Mouse (Mus musculus) testis, adult 2 months (tissue): ENCODE data around the gene Rap1b. TPM values are rescaled to one million over a fixed set of nuclear protein-coding genes. Genes with fewer than 3 reads are reported as not detected.
A peak's percentile ranks its signal among the peaks of the same experiment; 100 is the strongest.

Source experiments
- H3K27ac ChIP-seq: fragments of 200-500 bp; 2 replicates; pipeline ENCODE4 v1.5.1; 2012; ENCODE audit warnings: low read depth, low read length; ENCODE audit not compliant: control insufficient read depth, insufficient read depth
- H3K27me3 ChIP-seq: fragments of 200-500 bp; 2 replicates; pipeline ENCODE4 v1.6.1; 2012; ENCODE audit warnings: mild to moderate bottlenecking, low read length, moderate library complexity; ENCODE audit not compliant: control insufficient read depth, insufficient read depth
- H3K36me3 ChIP-seq: fragments of 200-500 bp; 2 replicates; pipeline ENCODE4 v1.6.1; 2012; ENCODE audit warnings: mild to moderate bottlenecking, low read length; ENCODE audit not compliant: control insufficient read depth, insufficient read depth
- H3K4me1 ChIP-seq: fragments of 200-500 bp; 2 replicates; pipeline ENCODE4 v1.6.1; 2012; ENCODE audit warnings: low read length; ENCODE audit not compliant: control insufficient read depth, insufficient read depth
- H3K4me3 ChIP-seq: fragments of 200-500 bp; 2 replicates; pipeline ENCODE4 v1.5.1; 2012; ENCODE audit warnings: low read depth, mild to moderate bottlenecking, low read length, moderate library complexity, mixed read lengths; ENCODE audit not compliant: control insufficient read depth
- CTCF ChIP-seq: fragments of 200-500 bp; IDR thresholded peaks from 2 replicates; pipeline ENCODE4 v1.5.1; 2012; ENCODE audit warnings: low read depth, mild to moderate bottlenecking, inconsistent platforms, low read length, moderate library complexity; ENCODE audit not compliant: control insufficient read depth, insufficient read depth, insufficient replicate concordance
- POLR2A ChIP-seq: fragments of 200-500 bp; IDR thresholded peaks from 2 replicates; pipeline ENCODE4 v1.6.1; 2012; ENCODE audit warnings: low read depth, mild to moderate bottlenecking, inconsistent platforms, low read length, moderate library complexity; ENCODE audit not compliant: control insufficient read depth
- polyA plus RNA-seq: library from polyadenylated mRNA; depleted of rRNA; stranded (reverse); fragments of >200 nt; gene quantifications from 2 replicates; pipeline ENCODE4 v1.2.3, GENCODE M21; 2012

Gene Rap1b
- polyA plus RNA-seq, 1 experiment, result 13.8 TPM

- Histone ChIP-seq H3K27me3 (no peaks in the 10 kb centered on the region), H3K36me3 (no peaks in the 10 kb centered on the region), H3K4me3 (no peak overlapping the region), H3K4me1 (peaks cover 11% of the 10 kb centered on the region), H3K27ac (no peak overlapping the region)
- TF ChIP-seq POLR2A (no peak), CTCF (no peak)
These were observed 14.5 kb upstream of the Rap1b start for GRCm38 (mm10) chr10:117860361-117860760.

GRCm38 (mm10) chr10:117859800-117860199 is 14.0 kb upstream of the Rap1b start:
- no peak for TF ChIP-seq CTCF
- no peak for TF ChIP-seq POLR2A
- Histone ChIP-seq H3K36me3 (no peaks in the 10 kb centered on the region), H3K4me1 (peaks cover 11% of the 10 kb centered on the region), H3K27me3 (no peaks in the 10 kb centered on the region), H3K4me3 (no peak overlapping the region), H3K27ac (no peak overlapping the region)

GRCm38 (mm10) chr10:117858241-117858640 is 12.4 kb upstream of the Rap1b start:
- no peak for TF ChIP-seq CTCF
- Histone ChIP-seq H3K4me1 (peaks cover 11% of the 10 kb centered on the region), H3K36me3 (no peaks in the 10 kb centered on the region), H3K27me3 (no peaks in the 10 kb centered on the region), H3K27ac (no peak overlapping the region), H3K4me3 (no peak overlapping the region)

DNA sequence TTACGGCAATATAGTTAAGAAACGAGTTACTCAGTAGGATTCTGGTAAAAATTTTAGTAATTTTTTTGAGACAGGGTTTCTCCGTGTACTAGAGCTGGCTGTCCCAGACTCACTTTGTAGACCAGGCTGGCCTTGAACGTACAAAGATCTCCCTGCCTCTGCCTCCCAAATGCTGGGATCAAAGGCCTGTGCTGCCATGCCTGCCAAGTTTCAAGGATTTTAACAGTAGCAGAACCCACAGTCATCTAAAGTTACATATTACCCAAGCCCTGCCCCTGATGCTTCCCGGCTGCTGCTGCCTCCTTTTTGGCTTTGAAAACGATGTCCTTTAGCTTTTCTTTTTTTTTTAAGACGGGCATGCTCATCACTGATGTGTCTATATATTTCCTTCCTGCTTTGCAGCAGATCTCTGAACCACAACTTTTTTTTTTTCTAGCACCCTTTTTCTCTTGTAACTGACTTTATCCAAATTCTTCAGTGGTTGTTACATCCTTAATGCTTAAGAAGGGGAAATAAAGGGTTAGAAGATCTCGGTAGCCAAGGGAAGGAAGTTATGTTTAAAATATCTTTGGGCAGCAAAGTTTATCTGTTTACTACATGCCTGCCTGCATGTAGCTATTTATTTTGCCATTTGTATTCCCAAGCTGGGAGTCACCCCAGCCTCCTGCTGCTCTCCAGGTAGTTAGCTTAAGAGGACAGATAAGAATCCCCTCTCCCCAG is 10.3 kb upstream of the Rap1b start:
- H3K4me3 ChIP-seq, result no peak overlapping the region
- H3K27me3 ChIP-seq, result no peaks in the 10 kb centered on the region
- H3K36me3 ChIP-seq, result no peaks in the 10 kb centered on the region
- no peak overlapping the region for H3K27ac ChIP-seq
- TF ChIP-seq CTCF (no peak), POLR2A (no peak)
- H3K4me1 ChIP-seq, result peaks cover 8% of the 10 kb centered on the region

- Histone ChIP-seq H3K4me1 (no peaks in the 10 kb centered on the region), H3K27ac (no peak overlapping the region), H3K36me3 (no peaks in the 10 kb centered on the region), H3K27me3 (no peaks in the 10 kb centered on the region), H3K4me3 (no peak overlapping the region)
- TF ChIP-seq POLR2A (no peak), CTCF (no peak; the same call in 1 of the 2 replicates)
These were observed 6.9 kb upstream of the Rap1b start for GRCm38 (mm10) chr10:117852648-117853192.

DNA sequence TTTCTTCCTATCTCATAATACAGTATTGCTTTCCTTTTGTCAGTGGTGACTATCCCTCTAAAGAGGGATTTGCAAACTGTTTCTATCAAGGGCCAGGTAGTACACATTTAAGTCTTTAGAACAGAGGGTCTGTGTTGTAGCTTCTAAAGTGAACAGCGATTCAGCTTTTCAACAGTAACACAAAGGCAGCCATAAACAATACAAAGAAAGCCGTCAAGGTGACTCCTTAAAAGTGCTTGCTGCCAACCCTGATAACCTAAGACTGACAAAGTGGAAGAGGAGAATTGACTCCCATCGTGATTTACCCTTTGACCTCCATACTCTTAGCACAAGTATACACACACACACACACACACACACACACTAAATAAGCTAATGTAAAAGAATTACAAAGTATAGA is 3.1 kb upstream of the Rap1b start:
- no peaks in the 10 kb centered on the region for H3K36me3 ChIP-seq
- H3K27ac ChIP-seq, result no peak overlapping the region
- H3K4me3 ChIP-seq, result no peak overlapping the region
- TF ChIP-seq CTCF, result no peak
- no peak for TF ChIP-seq POLR2A
- H3K4me1 ChIP-seq, result peaks cover 10% of the 10 kb centered on the region
- H3K27me3 ChIP-seq, result no peaks in the 10 kb centered on the region

DNA sequence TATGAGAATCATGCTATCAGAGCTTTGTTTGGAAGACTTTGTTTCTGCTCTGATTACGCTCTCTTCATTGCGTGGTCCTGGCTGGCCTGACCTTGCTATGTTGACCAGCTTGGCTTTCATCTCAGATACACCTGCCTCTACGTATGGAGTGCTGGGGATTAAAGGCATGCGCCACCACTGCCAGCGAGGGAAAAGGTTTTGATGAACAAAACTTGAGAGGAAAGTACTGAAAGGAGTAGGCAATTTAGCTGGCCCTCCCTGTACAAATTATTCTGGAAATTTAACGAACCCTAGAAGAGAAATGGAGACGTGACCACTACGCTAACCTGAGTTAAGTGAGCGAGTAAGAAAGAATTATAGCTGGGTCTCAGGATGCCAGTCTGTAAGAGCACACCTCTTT is 961 bp upstream of the Rap1b start:
- H3K27me3 ChIP-seq, result no peaks in the 10 kb centered on the region
- peaks cover 10% of the 10 kb centered on the region for H3K4me1 ChIP-seq
- H3K4me3 ChIP-seq, result no peak overlapping the region
- no peaks in the 10 kb centered on the region for H3K36me3 ChIP-seq
- no peak for TF ChIP-seq POLR2A
- TF ChIP-seq CTCF, result no peak
- H3K27ac ChIP-seq, result 0 out of 2 replicates have a peak overlapping the region, but pooled peaks have one; percentile 36

- Histone ChIP-seq H3K36me3 (no peaks in the 10 kb centered on the region), H3K4me3 (peak overlapping the region; percentile 92), H3K4me1 (peaks cover 10% of the 10 kb centered on the region), H3K27ac (peak overlapping the region; percentile 84), H3K27me3 (no peaks in the 10 kb centered on the region)
- no peak for TF ChIP-seq POLR2A
- no peak for TF ChIP-seq CTCF
These were observed 411 bp upstream of the Rap1b start for GRCm38 (mm10) chr10:117846260-117846632.
